Mouse (Mus musculus): Measurements from ENCODE around the gene Rsg1. TPM values are rescaled to one million over a fixed set of nuclear protein-coding genes. Genes with fewer than 3 reads are reported as not detected.

The Rsg1 gene
- polyA plus RNA-seq, 1 experiment from 2014 or later: 5.8 TPM

DNA sequence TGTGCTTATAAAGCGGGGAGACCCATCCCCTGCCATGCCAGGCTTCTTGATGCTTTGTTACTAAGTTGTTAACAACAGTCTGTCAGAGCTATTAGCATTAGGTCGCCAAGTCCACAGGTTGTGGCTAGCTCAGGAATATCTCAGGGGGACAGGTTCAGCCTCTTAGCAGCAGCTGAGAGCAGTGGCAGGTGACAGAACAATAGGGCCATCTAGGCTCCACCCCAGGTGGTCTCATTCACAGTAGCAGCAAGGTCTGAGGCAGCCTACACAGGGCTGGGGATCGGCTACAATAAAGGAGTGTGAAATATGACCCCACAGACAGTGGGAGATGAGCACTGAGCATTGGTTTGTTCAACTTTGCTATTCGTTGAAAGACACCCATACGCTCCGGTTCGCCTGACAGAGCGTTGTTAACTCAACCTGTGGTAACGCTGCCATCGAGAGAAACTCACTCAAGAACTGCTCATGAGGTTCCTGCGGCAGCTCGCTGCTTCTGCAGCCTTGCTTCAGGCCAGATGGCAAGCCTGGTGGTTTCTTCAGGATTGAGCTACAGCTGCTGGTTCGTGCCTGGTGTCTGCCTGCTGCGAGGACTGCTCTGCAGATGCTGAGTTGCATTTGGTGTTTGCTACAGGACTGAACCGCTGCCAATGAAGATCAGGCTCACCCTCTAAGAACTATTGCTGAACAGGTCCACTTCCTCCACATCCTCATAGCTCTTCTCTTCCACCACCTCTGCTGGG is 56.6 kb downstream of the Rsg1 start:
- Histone ChIP-seq H3K27ac (no peak overlapping the region), H3K4me3 (no peak overlapping the region), H3K36me3 (no peaks in the 10 kb centered on the region), H3K4me1 (peaks cover 20% of the 10 kb centered on the region), H3K9me3 (replicated peaks) (0 out of 2 replicates have a peak, but pooled peaks cover 4% of the 10 kb centered on the region), H3K27me3 (0 out of 2 replicates have a peak, but pooled peaks cover 18% of the 10 kb centered on the region), H3K4me2 (replicated peaks) (no peak overlapping the region), H3K9ac (no peak overlapping the region)
- WGBS: 55% methylated on average over 15 of the region's 15 CpGs
- no peak for ATAC-seq (ENCODE audit: low FRiP score)

- Histone ChIP-seq H3K36me3 (no peaks in the 10 kb centered on the region), H3K4me2 (replicated peaks) (no peak overlapping the region), H3K9me3 (replicated peaks) (0 out of 2 replicates have a peak, but pooled peaks cover 1% of the 10 kb centered on the region), H3K9ac (no peak overlapping the region), H3K4me3 (no peak overlapping the region), H3K27ac (no peak overlapping the region), H3K27me3 (0 out of 2 replicates have a peak, but pooled peaks cover 18% of the 10 kb centered on the region), H3K4me1 (peaks cover 20% of the 10 kb centered on the region)
- no peak for ATAC-seq (ENCODE audit: low FRiP score)
- 92% methylated on average over 3 of the region's 7 CpGs for WGBS
These were observed 57.5 kb downstream of the Rsg1 start for GRCm38 (mm10) chr4:141271228-141271627.

- no peak overlapping the region for H3K4me3 ChIP-seq
These were observed 58.0 kb downstream of the Rsg1 start for GRCm38 (mm10) chr4:141271721-141272120.

GRCm38 (mm10) chr4:141272878-141273277 is 59.1 kb downstream of the Rsg1 start:
- ATAC-seq (ENCODE audit: low FRiP score): no peak; the same call in 1 of the 2 replicates
- H3K9me3 ChIP-seq (replicated peaks): no peaks in the 10 kb centered on the region
- H3K4me3 ChIP-seq: no peak overlapping the region
- H3K36me3 ChIP-seq: no peaks in the 10 kb centered on the region
- H3K4me1 ChIP-seq: peaks cover 22% of the 10 kb centered on the region
- WGBS: 19% methylated on average over 14 of the region's 14 CpGs
- H3K27ac ChIP-seq: no peak overlapping the region
- H3K27me3 ChIP-seq: 0 out of 2 replicates have a peak, but pooled peaks cover 14% of the 10 kb centered on the region
- H3K4me2 ChIP-seq (replicated peaks): peak overlapping the region; percentile 41
- H3K9ac ChIP-seq: no peak overlapping the region

More at GRCm38 (mm10) chr4:141271721-141272120, 58.0 kb downstream of the Rsg1 start:
- Histone ChIP-seq H3K4me1 (peaks cover 20% of the 10 kb centered on the region), H3K9ac (no peak overlapping the region), H3K27me3 (0 out of 2 replicates have a peak, but pooled peaks cover 18% of the 10 kb centered on the region), H3K9me3 (replicated peaks) (no peaks in the 10 kb centered on the region), H3K27ac (no peak overlapping the region), H3K4me2 (replicated peaks) (no peak overlapping the region), H3K36me3 (no peaks in the 10 kb centered on the region)
- WGBS: 88% methylated on average over 6 of the region's 6 CpGs
- no peak for ATAC-seq (ENCODE audit: low FRiP score)

- Histone ChIP-seq H3K9ac (no peak overlapping the region), H3K36me3 (no peaks in the 10 kb centered on the region), H3K4me3 (no peak overlapping the region), H3K4me1 (peaks cover 26% of the 10 kb centered on the region), H3K27me3 (0 out of 2 replicates have a peak, but pooled peaks cover 14% of the 10 kb centered on the region), H3K9me3 (replicated peaks) (no peaks in the 10 kb centered on the region), H3K27ac (no peak overlapping the region), H3K4me2 (replicated peaks) (peak overlapping the region; percentile 41)
- ATAC-seq (ENCODE audit: low FRiP score): peak; percentile 66
- WGBS: 16% methylated on average over 12 of the region's 12 CpGs
These were observed 59.5 kb downstream of the Rsg1 start for GRCm38 (mm10) chr4:141273296-141273695.

DNA sequence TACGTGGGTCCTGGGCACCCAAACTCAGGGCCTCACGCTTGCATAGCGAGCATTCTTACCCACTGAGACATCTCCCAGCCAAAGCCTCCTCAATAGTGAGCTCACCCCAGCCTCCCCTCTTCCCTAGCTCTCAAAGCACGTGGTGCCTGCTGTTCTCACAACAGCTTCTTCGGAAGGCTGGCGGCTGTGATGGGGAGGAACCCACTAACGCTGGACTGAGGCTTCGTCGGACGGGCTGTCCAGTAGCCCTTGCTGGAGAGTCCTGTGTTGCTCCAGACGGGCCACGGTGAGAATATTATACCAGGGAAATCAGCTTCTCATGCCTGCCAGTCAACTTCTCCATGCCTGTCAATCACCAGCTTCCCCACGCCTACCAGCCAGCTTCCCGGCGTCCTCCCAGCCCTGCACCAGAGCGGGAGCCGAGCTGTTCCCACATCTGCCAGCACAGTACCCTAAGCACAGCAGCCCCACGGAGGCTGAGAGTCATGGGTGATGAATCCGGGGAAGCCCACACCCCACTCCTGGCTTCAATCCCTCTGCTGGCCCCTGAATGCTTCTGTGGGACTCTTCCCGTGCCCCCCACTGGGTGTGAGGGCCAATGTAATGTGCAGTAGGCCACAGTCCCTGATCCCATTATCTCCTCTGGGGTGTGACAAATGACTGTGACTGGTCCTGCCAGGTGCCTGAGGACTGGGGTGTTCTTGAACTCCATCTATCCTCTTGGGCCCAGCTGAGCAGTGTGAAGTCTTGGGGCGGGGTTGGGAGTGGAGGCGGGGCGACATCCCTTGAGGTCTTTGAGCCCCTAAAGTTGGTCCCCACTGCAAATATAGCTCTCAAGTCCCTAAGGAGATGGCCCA is 61.0 kb downstream of the Rsg1 start:
- H3K4me2 ChIP-seq (replicated peaks): peak overlapping the region; percentile 31; the same call in 1 of the 2 replicates
- no peak overlapping the region for H3K9ac ChIP-seq
- no peaks in the 10 kb centered on the region for H3K36me3 ChIP-seq
- ATAC-seq (ENCODE audit: low FRiP score): peak; percentile 74
- H3K4me3 ChIP-seq: no peak overlapping the region
- 28% methylated on average over 23 of the region's 23 CpGs for WGBS
- H3K27me3 ChIP-seq: 0 out of 2 replicates have a peak, but pooled peaks cover 14% of the 10 kb centered on the region
- H3K9me3 ChIP-seq (replicated peaks): no peaks in the 10 kb centered on the region
- peak overlapping the region; percentile 71 for H3K27ac ChIP-seq
- peaks cover 38% of the 10 kb centered on the region for H3K4me1 ChIP-seq

Other genes starting within 250 kb of the Rsg1 start
- gene Atp13a2, start 227.1 kb upstream of the Rsg1 start, polyA plus RNA-seq (2016; fragmentation: Nextera tagmentation; extraction: Ambion mirVana): 110 and 113 TPM in 2 replicates
- 344 and 345 TPM in 2 replicates for gene Mfap2, start 203.5 kb upstream of the Rsg1 start, polyA plus RNA-seq (2016; fragmentation: Nextera tagmentation; extraction: Ambion mirVana)
- gene Crocc, start 153.4 kb upstream of the Rsg1 start, polyA plus RNA-seq (2016; fragmentation: Nextera tagmentation; extraction: Ambion mirVana): 13.2 and 14.1 TPM in 2 replicates
- 57.6 and 60.7 TPM in 2 replicates for gene Necap2, start 135.6 kb upstream of the Rsg1 start, polyA plus RNA-seq (2016; fragmentation: Nextera tagmentation; extraction: Ambion mirVana)
- 0.13 TPM in 1 of 2 replicates, not detected in the other for gene Spata21, start 125.6 kb upstream of the Rsg1 start, polyA plus RNA-seq (2016; fragmentation: Nextera tagmentation; extraction: Ambion mirVana)
- 30.7 and 32.4 TPM in 2 replicates for gene Szrd1, start 74.2 kb upstream of the Rsg1 start, polyA plus RNA-seq (2016; fragmentation: Nextera tagmentation; extraction: Ambion mirVana)
- 28.3 and 28.6 TPM in 2 replicates for gene Fbxo42, start 66.0 kb upstream of the Rsg1 start, polyA plus RNA-seq (2016; fragmentation: Nextera tagmentation; extraction: Ambion mirVana)
- gene Arhgef19, start 25.5 kb downstream of the Rsg1 start, polyA plus RNA-seq (2016; fragmentation: Nextera tagmentation; extraction: Ambion mirVana): 6.1 and 10.9 TPM in 2 replicates
- gene Epha2, start 87.3 kb downstream of the Rsg1 start, polyA plus RNA-seq (2016; fragmentation: Nextera tagmentation; extraction: Ambion mirVana): 2.7 and 3.2 TPM in 2 replicates
- 2.3 and 2.5 TPM in 2 replicates for gene Fam131c, start 154.3 kb downstream of the Rsg1 start, polyA plus RNA-seq (2016; fragmentation: Nextera tagmentation; extraction: Ambion mirVana)
- 0.66 and 1.3 TPM in 2 replicates for gene Clcnka, start 184.8 kb downstream of the Rsg1 start, polyA plus RNA-seq (2016; fragmentation: Nextera tagmentation; extraction: Ambion mirVana)
- gene Clcnkb, start 202.1 kb downstream of the Rsg1 start, polyA plus RNA-seq (2016; fragmentation: Nextera tagmentation; extraction: Ambion mirVana): not detected in 2 replicates
- gene Hspb7, start 206.8 kb downstream of the Rsg1 start, polyA plus RNA-seq (2016; fragmentation: Nextera tagmentation; extraction: Ambion mirVana): 0.10 TPM in 1 of 2 replicates, not detected in the other
- not detected in 2 replicates for gene Srarp, start 222.1 kb downstream of the Rsg1 start, polyA plus RNA-seq (2016; fragmentation: Nextera tagmentation; extraction: Ambion mirVana)
- gene Zbtb17, start 230.7 kb downstream of the Rsg1 start, polyA plus RNA-seq (2016; fragmentation: Nextera tagmentation; extraction: Ambion mirVana): 50.7 and 56.6 TPM in 2 replicates